Mouse (Mus musculus): ENCODE measurements around the gene Ttc9.
A peak's percentile ranks its signal among the peaks of the same experiment; 100 is the strongest.

Gene Ttc9

GRCm38 (mm10) chr12:81658086-81658485 is 27.0 kb downstream of the Ttc9 start:
- DNase-seq (ENCODE audit: low spot score in 2 of 2): no peak

GRCm38 (mm10) chr12:81662076-81662475 is 31.0 kb downstream of the Ttc9 start:
- DNase-seq (ENCODE audit: low spot score in 2 of 2): no peak

- no peak for DNase-seq (ENCODE audit: low spot score in 2 of 2)
Measured at GRCm38 (mm10) chr12:81663116-81663515, 32.1 kb downstream of the Ttc9 start.

- no peak for DNase-seq (ENCODE audit: low spot score in 2 of 2)
Measured at GRCm38 (mm10) chr12:81663906-81664305, 32.9 kb downstream of the Ttc9 start.

GRCm38 (mm10) chr12:81668406-81668805 is 37.4 kb downstream of the Ttc9 start:
- no peak for DNase-seq (ENCODE audit: low spot score in 2 of 2)

GRCm38 (mm10) chr12:81675557-81675956 is 44.5 kb downstream of the Ttc9 start:
- DNase-seq (ENCODE audit: low spot score in 2 of 2): no peak

- DNase-seq (ENCODE audit: low spot score in 2 of 2): no peak
Measured at GRCm38 (mm10) chr12:81679807-81680529, 48.9 kb downstream of the Ttc9 start.

- DNase-seq (ENCODE audit: low spot score in 2 of 2): no peak
Measured at GRCm38 (mm10) chr12:81683395-81683794, 52.3 kb downstream of the Ttc9 start.

GRCm38 (mm10) chr12:81684096-81684495 is 53.0 kb downstream of the Ttc9 start:
- DNase-seq (ENCODE audit: low spot score in 2 of 2): no peak

GRCm38 (mm10) chr12:81685981-81686380 is 54.9 kb downstream of the Ttc9 start:
- no peak for DNase-seq (ENCODE audit: low spot score in 2 of 2)

- DNase-seq (ENCODE audit: low spot score in 2 of 2): no peak
Measured at GRCm38 (mm10) chr12:81686406-81687117, 55.5 kb downstream of the Ttc9 start.

- no peak for DNase-seq (ENCODE audit: low spot score in 2 of 2)
Measured at GRCm38 (mm10) chr12:81687873-81688272, 56.8 kb downstream of the Ttc9 start.

- DNase-seq (ENCODE audit: low spot score in 2 of 2): no peak
Measured at GRCm38 (mm10) chr12:81688537-81688936, 57.5 kb downstream of the Ttc9 start.

GRCm38 (mm10) chr12:81689505-81690056 is 58.5 kb downstream of the Ttc9 start:
- DNase-seq (ENCODE audit: low spot score in 2 of 2): no peak

- DNase-seq (ENCODE audit: low spot score in 2 of 2): no peak
Measured at GRCm38 (mm10) chr12:81690111-81690510, 59.1 kb downstream of the Ttc9 start.

- DNase-seq (ENCODE audit: low spot score in 2 of 2): no peak
Measured at GRCm38 (mm10) chr12:81690751-81691150, 59.7 kb downstream of the Ttc9 start.

GRCm38 (mm10) chr12:81691177-81691730 is 60.2 kb downstream of the Ttc9 start:
- no peak for DNase-seq (ENCODE audit: low spot score in 2 of 2)

GRCm38 (mm10) chr12:81698011-81698410 is 67.0 kb downstream of the Ttc9 start:
- DNase-seq (ENCODE audit: low spot score in 2 of 2): peak; percentile 31 to 62

GRCm38 (mm10) chr12:81702903-81703302 is 71.9 kb downstream of the Ttc9 start:
- DNase-seq (ENCODE audit: low spot score in 2 of 2): no peak

- DNase-seq (ENCODE audit: low spot score in 2 of 2): peak in 1 of 2 experiments; percentile 59
Measured at GRCm38 (mm10) chr12:81712618-81713017, 81.6 kb downstream of the Ttc9 start.
